Mouse (Mus musculus) gastrocnemius, adult 8-10 months (tissue): ENCODE data around the gene Srgap3. TPM values are rescaled to one million over a fixed set of nuclear protein-coding genes. Genes with fewer than 3 reads are reported as not detected.
"Not testable (repeated sequence)": the region's sequence is repeated elsewhere in the genome, so short reads cannot be mapped to it uniquely, and the experiment has no call there.

Experiments
- DNase-seq, 2 experiments: peaks; one replicate each; pipeline ENCODE4 v3.0.0; 2022; ENCODE audit warnings: low spot score in 2 of 2
- total RNA-seq, 4 experiments: library from RNA; stranded (reverse); gene quantifications; 2 replicates each; pipeline ENCODE4 v1.2.4; 2022

Gene Srgap3
- total RNA-seq, 4 experiments from 2014 or later: 0.27 to 0.67 (median 0.48) TPM

GRCm38 (mm10) chr6:112754994-112755393 lies 192.1 kb downstream of the Srgap3 start:
- no peak for DNase-seq

DNA sequence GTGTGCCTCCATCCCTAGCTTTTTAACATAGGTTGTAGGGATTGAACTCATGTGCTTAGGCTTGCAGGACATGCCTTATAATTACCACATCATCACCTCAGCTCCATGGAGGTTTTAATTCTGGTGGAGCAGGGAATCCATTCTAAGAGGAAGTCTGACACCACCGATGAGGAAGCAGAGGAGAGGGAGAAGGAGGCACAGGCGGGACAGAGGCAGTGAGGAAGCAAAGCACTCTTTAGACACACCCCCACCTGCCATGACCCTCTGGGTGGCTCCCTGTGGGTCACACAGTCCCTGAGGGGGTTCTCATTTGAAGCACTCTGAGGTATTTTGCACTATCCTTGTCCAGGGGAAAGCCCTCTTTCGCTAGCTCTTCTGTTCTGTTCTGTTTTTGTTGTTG lies 194.5 kb downstream of the Srgap3 start:
- no peak for DNase-seq

DNA sequence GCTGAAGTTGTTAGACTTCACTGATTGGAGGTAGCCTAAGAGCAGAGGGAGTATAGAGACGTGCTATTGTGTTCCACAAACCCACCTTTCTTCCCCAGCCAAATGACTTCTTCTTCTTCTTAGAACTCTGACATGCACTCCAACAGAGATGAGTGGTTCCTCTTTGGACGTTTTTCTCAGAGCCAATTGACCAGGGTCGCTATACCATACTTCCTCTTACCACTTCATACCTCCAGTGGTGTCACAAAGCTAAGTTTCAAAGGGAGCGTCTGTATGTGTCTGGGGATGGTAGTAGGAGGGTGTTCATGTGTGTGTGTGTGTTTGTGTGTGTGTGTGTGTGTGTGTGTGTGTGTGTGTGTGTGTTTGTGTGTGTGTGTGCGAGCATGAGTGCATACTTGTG lies 195.1 kb downstream of the Srgap3 start:
- no peak for DNase-seq

- no peak for DNase-seq
These were observed 204.8 kb downstream of the Srgap3 start for GRCm38 (mm10) chr6:112742297-112742696.

- no peak for DNase-seq
These were observed 205.3 kb downstream of the Srgap3 start for GRCm38 (mm10) chr6:112741766-112742165.

DNA sequence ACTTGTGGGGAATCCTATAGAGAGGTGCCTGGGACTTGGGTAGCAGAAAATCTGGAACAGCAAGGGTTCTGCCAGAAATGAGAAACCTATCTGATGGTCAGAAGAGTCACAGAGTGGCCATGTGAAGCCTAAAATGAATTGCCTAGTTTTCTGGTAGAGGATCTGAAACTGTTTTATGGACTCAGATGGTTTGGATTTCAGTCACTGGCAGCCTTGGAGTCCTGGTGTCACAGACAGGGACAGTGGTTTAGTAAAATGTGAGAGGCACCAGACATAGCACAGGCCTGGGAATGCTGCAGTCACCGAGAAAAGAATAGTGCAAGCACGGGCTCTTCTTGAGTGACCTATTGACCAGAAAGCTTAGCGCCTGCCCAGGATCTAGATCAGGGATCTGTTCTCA lies 207.4 kb downstream of the Srgap3 start:
- no peak for DNase-seq

- DNase-seq: no peak
These were observed 208.1 kb downstream of the Srgap3 start for GRCm38 (mm10) chr6:112738924-112739323.

DNA sequence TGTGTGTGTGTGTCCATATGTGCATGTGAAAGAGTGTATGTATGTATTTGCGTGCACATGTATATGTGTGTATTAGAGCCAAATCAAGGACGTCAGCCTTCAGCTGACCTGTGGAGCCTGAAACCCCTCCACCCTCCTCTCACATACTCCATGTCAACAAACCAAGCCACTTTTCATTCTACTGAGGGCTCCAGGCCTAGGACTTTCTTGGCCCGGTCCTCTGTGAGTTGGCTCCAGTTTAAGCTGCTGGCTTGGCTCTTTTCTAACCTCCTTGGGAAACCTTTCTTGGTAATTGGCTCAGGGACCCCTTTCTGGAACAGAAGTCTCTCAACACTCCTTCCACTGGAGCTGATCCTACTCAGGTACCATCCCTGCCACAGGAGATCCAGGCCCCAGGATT lies 210.6 kb downstream of the Srgap3 start:
- no peak for DNase-seq

DNA sequence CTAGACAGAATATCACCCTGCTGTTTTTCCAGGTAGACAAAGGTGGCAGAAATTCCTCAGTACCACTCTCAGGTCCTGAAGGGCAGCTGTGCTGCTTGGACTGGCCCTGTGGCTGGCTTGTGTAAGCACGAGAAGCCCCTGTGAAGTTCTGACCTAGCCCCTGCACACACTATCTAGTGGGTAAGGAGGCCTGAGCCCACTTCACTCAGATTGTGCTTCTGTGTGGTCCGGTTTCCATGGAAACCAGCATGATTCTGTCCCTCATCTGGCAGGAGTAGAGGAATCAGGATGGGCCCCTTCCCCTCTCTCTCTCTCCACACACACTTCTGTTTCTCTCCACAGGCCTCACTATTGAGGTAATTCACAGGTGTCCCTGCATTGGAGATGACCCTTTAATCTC lies 212.0 kb downstream of the Srgap3 start:
- DNase-seq: no peak

DNA sequence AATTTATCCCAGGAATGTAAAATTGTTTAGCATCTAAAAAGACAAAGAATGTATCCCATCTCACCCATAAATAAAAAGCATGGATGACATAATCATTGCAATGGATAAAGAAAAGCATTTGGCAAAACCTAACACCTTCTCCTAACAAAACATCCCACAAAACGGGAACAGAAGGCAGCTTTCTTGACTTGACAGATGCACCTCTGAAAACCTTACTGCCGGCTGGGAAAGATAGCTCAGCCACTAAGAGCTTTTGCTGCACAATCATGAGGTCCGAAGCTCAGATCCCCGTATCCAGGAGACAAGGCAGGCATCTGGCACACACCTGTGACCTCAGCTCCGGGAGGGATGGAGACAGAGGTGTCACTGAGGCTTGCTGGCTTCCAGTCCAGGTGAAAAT lies 213.1 kb downstream of the Srgap3 start:
- DNase-seq: no peak

GRCm38 (mm10) chr6:112732434-112732833 lies 214.6 kb downstream of the Srgap3 start:
- DNase-seq: no peak

DNA sequence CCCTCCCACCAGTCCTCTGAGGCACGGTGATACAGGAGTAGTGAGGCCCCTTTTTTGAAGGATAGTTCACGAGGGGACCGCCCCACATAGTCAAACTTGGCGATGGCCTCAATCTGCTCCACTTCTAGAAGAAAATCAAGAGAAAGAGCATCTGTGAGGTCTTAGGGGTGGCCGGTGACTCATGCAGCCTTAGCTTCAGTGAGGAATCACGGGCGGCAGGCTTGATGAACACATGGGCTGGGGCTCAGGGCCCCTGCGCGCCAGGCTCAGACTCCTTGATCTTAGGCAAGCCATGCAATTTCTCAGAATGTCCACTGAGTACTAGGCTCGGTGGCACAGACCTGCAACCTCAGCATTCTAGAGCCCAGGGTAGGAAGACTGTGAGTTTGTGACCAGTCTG lies 215.7 kb downstream of the Srgap3 start:
- no peak for DNase-seq

GRCm38 (mm10) chr6:112728760-112729422 lies 218.2 kb downstream of the Srgap3 start:
- peak in 1 of 2 experiments; percentile 10 for DNase-seq

DNA sequence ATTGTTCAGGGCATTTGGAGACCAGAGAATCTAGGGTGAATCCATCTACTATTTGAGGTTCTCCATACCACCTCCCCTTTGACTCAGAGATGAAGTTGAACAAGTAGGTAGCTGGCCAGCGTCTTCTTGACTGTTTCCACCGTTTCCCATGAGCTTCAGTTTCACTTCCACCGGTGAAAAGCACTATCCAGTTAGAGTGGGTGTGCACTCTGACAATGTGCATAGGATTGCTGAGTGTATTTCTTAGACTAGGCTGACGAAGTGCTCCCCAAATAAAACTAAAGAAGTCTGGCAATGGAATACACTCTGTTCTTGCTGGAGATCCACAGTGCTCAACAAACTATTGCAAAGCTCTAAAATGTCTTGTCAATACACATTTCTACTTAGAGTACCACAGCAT lies 221.6 kb downstream of the Srgap3 start:
- DNase-seq: no peak

GRCm38 (mm10) chr6:112720409-112721080 lies 226.5 kb downstream of the Srgap3 start:
- DNase-seq: no peak

DNA sequence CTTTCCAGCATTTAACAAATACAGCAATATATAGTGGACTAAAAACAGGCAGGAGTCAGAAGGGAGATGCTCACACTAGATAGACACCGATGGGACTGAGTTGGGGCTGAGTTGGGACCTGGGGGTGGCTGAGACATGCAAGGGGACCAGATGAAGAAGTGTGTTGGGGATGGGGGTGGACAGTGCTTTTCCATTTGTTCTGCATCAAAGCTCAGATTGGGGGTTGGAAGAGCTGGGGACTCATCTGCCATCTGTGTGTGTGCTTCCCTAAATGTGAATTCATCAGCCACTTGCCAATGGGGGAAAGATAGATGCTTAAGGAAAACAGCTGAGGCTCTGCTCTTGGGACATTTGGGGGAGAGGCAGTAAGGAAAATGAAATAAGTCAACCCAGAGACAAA lies 227.1 kb downstream of the Srgap3 start:
- no peak for DNase-seq

DNA sequence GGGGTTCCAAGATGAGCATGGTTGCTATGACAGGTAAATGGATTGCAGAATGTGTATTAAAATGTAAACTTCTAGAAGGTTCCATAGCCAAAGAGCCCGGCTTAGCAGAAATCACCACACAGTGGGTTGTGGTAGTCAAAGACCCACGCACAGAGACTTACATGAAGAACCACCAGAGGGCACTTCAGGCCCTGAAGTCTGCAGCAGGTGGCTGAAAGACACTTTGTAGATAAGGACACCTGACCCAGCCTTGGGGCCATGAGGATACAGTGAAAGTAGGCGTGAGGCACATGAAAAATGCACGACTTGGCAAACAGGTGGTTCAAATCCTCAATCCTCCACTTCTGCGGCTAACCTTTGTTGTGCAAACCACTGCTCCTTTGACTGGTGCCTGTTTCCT lies 229.9 kb downstream of the Srgap3 start:
- no peak for DNase-seq

DNA sequence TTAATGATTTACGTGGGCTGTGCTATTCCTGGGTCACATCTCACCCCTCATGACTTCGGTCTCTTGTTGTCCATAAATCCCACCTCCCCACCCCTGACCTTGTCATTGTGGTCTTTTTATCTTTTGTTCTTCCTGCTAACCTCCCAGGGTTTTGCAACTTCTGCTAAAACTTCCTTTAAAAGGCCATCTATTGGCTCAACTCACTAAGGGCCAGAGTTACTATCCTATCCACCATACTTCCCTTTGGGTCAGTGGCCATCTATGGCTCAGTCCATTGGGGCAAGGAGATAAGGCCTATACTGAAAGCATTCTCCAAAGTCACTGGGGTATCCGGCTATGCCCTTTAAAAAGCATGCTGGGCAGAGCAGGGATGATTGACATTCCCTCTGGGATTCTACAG lies 233.1 kb downstream of the Srgap3 start:
- DNase-seq: no peak

DNA sequence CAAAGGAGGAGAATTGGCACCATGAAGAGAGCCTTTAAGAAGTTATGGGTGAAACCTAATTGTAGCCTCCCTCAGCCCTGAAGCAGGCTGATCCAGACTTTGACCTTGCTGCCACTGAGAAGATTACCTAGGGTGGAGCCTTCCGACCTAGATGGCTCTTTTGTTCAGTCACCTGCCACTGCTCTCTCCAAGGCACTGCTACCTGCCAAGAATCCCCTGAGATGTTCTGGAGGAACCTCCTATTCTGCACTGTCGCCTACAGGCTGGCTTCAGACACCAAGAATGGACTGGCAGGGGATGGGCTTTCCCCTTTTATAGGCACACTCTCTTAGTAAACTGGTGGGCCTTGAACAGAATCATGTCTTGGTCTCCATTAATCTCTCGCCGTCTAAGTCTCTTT lies 244.8 kb downstream of the Srgap3 start:
- not testable (repeated sequence) for DNase-seq

GRCm38 (mm10) chr6:112700392-112700791 lies 246.7 kb downstream of the Srgap3 start:
- DNase-seq: peak in 1 of 2 experiments; percentile 10

- DNase-seq: no peak
These were observed 248.0 kb downstream of the Srgap3 start for GRCm38 (mm10) chr6:112699115-112699514.

DNA sequence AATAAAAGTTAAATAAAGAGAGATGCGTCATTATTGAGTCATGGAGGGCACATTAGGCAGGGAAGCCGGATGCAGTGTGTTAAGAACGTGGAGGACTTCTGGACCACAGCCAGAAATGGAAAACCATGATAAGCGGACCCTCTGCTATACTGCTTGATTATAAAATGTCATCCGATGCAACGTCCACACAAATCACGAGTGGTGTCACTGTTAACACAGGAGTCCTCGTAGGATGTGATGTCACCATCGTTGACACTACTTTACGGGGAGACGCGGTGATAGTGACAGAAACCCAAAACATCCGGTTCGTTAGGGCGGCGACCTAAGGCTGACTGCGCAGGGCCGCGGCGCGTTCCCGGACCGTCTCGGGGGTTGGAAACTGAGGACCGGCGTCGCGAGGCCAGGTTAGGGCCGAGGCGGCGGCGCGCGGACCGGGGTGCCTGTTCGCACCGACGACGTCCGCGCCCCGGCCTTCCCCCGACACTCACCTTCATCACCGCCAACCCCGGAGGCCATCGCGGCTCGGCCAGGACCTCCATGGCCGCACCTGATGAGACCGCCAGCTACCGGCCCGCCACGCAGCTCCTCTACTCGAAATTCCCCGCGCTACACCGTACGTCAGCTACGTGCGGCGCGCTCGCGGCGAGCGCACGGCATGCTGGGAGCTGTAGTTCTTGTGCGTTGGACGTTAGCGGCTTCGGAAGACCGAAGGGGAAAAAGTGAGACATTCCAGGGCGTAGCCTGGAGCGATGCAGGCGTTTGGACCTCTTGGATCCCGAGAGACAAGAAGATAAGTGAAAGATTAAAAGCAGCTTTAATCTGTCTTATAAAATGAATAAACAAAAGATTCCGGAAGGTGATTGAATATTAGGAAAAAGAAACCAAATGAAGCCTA lies 250.8 kb downstream of the Srgap3 start, which contains the start of gene Rad18:
Gene Rad18 (minus strand): TSS at position 631 of the 895 bp plus-strand sequence.
- DNase-seq: peak; percentile 41 to 68
